Mouse (Mus musculus): ENCODE results near the gene Serpinf1.

GRCm38 (mm10) chr11:75458628-75459041 lies 36.1 kb upstream of the Serpinf1 start:
- TF ChIP-seq POLR2A (IDR thresholded peaks at IDR 0.05; ENCODE audit: control insufficient read depth, extremely low read depth, insufficient read depth, low read length, poor library complexity) (no peak), CTCF (IDR thresholded peaks at IDR 0.05; ENCODE audit: borderline replicate concordance, control insufficient read depth, extremely low read depth, insufficient read depth, low read length, poor library complexity) (no peak)
